Mouse (Mus musculus) stomach, postnatal 0 days (tissue): ENCODE results near the gene Defb23. TPM values are rescaled to one million over a fixed set of nuclear protein-coding genes. Genes with fewer than 3 reads are reported as not detected.

ENCODE experiments used
- ATAC-seq: fragments of 200-750 bp; cut with Nextera tagmentation; 2 replicates; pipeline ENCODE4 v1.8.0; 2017; ENCODE audit not compliant: low FRiP score, low TSS enrichment
- DNase-seq: peaks from one replicate; pipeline ENCODE4 v3.0.0-alpha.2; 2016; ENCODE audit warnings: low spot score
- H3K27ac ChIP-seq: fragments of 300-500 bp; sonication (generic); replicated peaks from 2 replicates; pipeline ENCODE4 v1.5.1; 2014; ENCODE audit warnings: mild to moderate bottlenecking, control low read depth
- H3K27me3 ChIP-seq: fragments of 300-500 bp; sonication (generic); 2 replicates; pipeline ENCODE4 v1.6.1; 2014; ENCODE audit warnings: low read length; ENCODE audit not compliant: control insufficient read depth, insufficient read depth
- H3K36me3 ChIP-seq: fragments of 300-500 bp; sonication (generic); 2 replicates; pipeline ENCODE4 v1.6.1; 2014; ENCODE audit warnings: low read length, mixed read lengths; ENCODE audit not compliant: control insufficient read depth, insufficient read depth
- H3K4me1 ChIP-seq: fragments of 300-500 bp; sonication (generic); replicated peaks from 2 replicates; pipeline ENCODE4 v1.6.1; 2014; ENCODE audit warnings: antibody characterized with exemption; ENCODE audit not compliant: control insufficient read depth, insufficient read depth
- H3K4me2 ChIP-seq: fragments of 300-500 bp; sonication (generic); replicated peaks from 2 replicates; pipeline ENCODE4 v1.6.1; 2014; ENCODE audit warnings: low read depth, mild to moderate bottlenecking, control low read depth, moderate library complexity
- H3K4me3 ChIP-seq: fragments of 300-500 bp; sonication (generic); 2 replicates; pipeline ENCODE4 v1.5.1; 2014; ENCODE audit warnings: low read depth, low read length, control low read depth
- H3K9ac ChIP-seq: fragments of 300-500 bp; sonication (generic); 2 replicates; pipeline ENCODE4 v1.6.1; 2014; ENCODE audit warnings: mild to moderate bottlenecking, low read length, control low read depth, mixed read lengths
- H3K9me3 ChIP-seq: fragments of 300-500 bp; sonication (generic); 2 replicates; pipeline ENCODE4 v1.6.1; 2016; ENCODE audit warnings: low read length; ENCODE audit not compliant: control insufficient read depth
- CTCF ChIP-seq: IDR thresholded peaks from 2 replicates; pipeline ENCODE4 v1.5.1; 2016; ENCODE audit warnings: antibody characterized with exemption, low read depth, mild to moderate bottlenecking, moderate library complexity
- EP300 ChIP-seq: optimal IDR thresholded peaks from 2 replicates; pipeline ENCODE3; 2016; ENCODE audit warnings: antibody characterized with exemption
- WGBS: fragments of 180-500 bp; shearing (Covaris S2); extraction: QIAGEN DNeasy Blood & Tissue Kit; methylation state at CpG from one replicate; pipeline ENCODE4 v1.1.7; 2014; 5-methylcytosine and 5-hydroxymethylcytosine counted together
- polyA plus RNA-seq: library from polyadenylated mRNA; unstranded; fragments of >200 nt; fragmentation: Nextera tagmentation; extraction: Ambion mirVana; gene quantifications from 2 replicates; pipeline ENCODE4 v1.2.1, GENCODE M21; 2015

The Defb23 gene
- polyA plus RNA-seq, 1 experiment from 2014 or later = not detected

GRCm38 (mm10) chr2:152446642-152447041, 17.8 kb downstream of the Defb23 start:
- Histone ChIP-seq H3K27ac (no peak overlapping the region), H3K9me3 (no peaks in the 10 kb centered on the region), H3K4me3 (no peak overlapping the region), H3K36me3 (no peaks in the 10 kb centered on the region), H3K27me3 (no peaks in the 10 kb centered on the region), H3K4me2 (no peak overlapping the region), H3K4me1 (no peaks in the 10 kb centered on the region), H3K9ac (no peak overlapping the region)
- TF ChIP-seq EP300 (no peak), CTCF (no peak)
- WGBS = 64% methylated on average over 2 of the region's 2 CpGs
- ATAC-seq = no peak
- no peak for DNase-seq

- no peaks in the 10 kb centered on the region for H3K36me3 ChIP-seq
- H3K4me3 ChIP-seq = no peak overlapping the region
- 85% methylated on average over 8 of the region's 8 CpGs for WGBS
- no peak overlapping the region for H3K4me2 ChIP-seq
- no peak for DNase-seq
- no peaks in the 10 kb centered on the region for H3K27me3 ChIP-seq
- H3K27ac ChIP-seq = no peak overlapping the region
- H3K9me3 ChIP-seq = no peaks in the 10 kb centered on the region
- no peaks in the 10 kb centered on the region for H3K4me1 ChIP-seq
- ATAC-seq = no peak
- TF ChIP-seq EP300 = no peak
- H3K9ac ChIP-seq = no peak overlapping the region
These were observed 21.1 kb downstream of the Defb23 start for GRCm38 (mm10) chr2:152443281-152443680.

- Histone ChIP-seq H3K4me2 (no peak overlapping the region), H3K27ac (no peak overlapping the region), H3K9me3 (no peaks in the 10 kb centered on the region), H3K36me3 (no peaks in the 10 kb centered on the region), H3K27me3 (no peaks in the 10 kb centered on the region), H3K9ac (no peak overlapping the region), H3K4me1 (no peaks in the 10 kb centered on the region), H3K4me3 (no peak overlapping the region)
- 86% methylated on average over 4 of the region's 4 CpGs for WGBS
- no peak for TF ChIP-seq EP300
- TF ChIP-seq CTCF = no peak
- ATAC-seq = no peak
- DNase-seq = no peak
These were observed 22.1 kb downstream of the Defb23 start for GRCm38 (mm10) chr2:152442322-152442721.

GRCm38 (mm10) chr2:152439833-152440232, 24.6 kb downstream of the Defb23 start:
- WGBS = 73% methylated on average over 2 of the region's 2 CpGs
- ATAC-seq (no peak), DNase-seq (no peak)
- Histone ChIP-seq H3K36me3 (no peaks in the 10 kb centered on the region), H3K9ac (no peak overlapping the region), H3K27ac (no peak overlapping the region), H3K9me3 (no peaks in the 10 kb centered on the region), H3K4me1 (no peaks in the 10 kb centered on the region), H3K4me3 (no peak overlapping the region), H3K27me3 (no peaks in the 10 kb centered on the region), H3K4me2 (no peak overlapping the region)
- TF ChIP-seq EP300 = no peak
- TF ChIP-seq CTCF = no peak

- 42% methylated on average over 1 of the region's 1 CpGs for WGBS
- no peaks in the 10 kb centered on the region for H3K4me1 ChIP-seq
- TF ChIP-seq EP300 = no peak
- peak; percentile 64 for TF ChIP-seq CTCF
- no peaks in the 10 kb centered on the region for H3K27me3 ChIP-seq
- ATAC-seq (peak; percentile 33; the same call in 1 of the 2 replicates), DNase-seq (no peak)
- H3K4me3 ChIP-seq = no peak overlapping the region
- no peak overlapping the region for H3K4me2 ChIP-seq
- H3K9me3 ChIP-seq = no peaks in the 10 kb centered on the region
- no peaks in the 10 kb centered on the region for H3K36me3 ChIP-seq
- H3K9ac ChIP-seq = no peak overlapping the region
- H3K27ac ChIP-seq = no peak overlapping the region
These were observed 25.5 kb downstream of the Defb23 start for GRCm38 (mm10) chr2:152438963-152439362.

- no peaks in the 10 kb centered on the region for H3K27me3 ChIP-seq
- WGBS = 5% methylated on average over 23 of the region's 23 CpGs
- DNase-seq (peak; percentile 85), ATAC-seq (peak; percentile 85)
- no peaks in the 10 kb centered on the region for H3K36me3 ChIP-seq
- no peak overlapping the region for H3K27ac ChIP-seq
- H3K4me1 ChIP-seq = no peaks in the 10 kb centered on the region
- TF ChIP-seq EP300 (no peak), CTCF (peak; percentile 98)
- H3K4me2 ChIP-seq = peak overlapping the region; percentile 53
- no peaks in the 10 kb centered on the region for H3K9me3 ChIP-seq
- 0 out of 2 replicates have a peak overlapping the region, but pooled peaks have one; percentile 12 for H3K4me3 ChIP-seq
- no peak overlapping the region for H3K9ac ChIP-seq
These were observed 27.2 kb downstream of the Defb23 start for GRCm38 (mm10) chr2:152436983-152437860.
